Mouse (Mus musculus) retina, embryonic 14.5 days (tissue): Measurements from ENCODE around the gene Eya2.
"Not testable (repeated sequence)": the region's sequence is repeated elsewhere in the genome, so short reads cannot be mapped to it uniquely, and the experiment has no call there.

Experiments
- DNase-seq: peaks from one replicate; pipeline ENCODE4 v3.0.0-alpha.2; 2015; ENCODE audit warnings: low spot score

Eya2 gene

GRCm38 (mm10) chr2:165594907-165595675 is at the start of gene Eya2:
Gene Eya2, plus strand, starts transcription at chr2:165595032.
- peak; percentile 54 for DNase-seq

GRCm38 (mm10) chr2:165545687-165546086 is 49.1 kb upstream of the Eya2 start:
- no peak for DNase-seq

GRCm38 (mm10) chr2:165546341-165546740 is 48.5 kb upstream of the Eya2 start:
- DNase-seq: no peak

GRCm38 (mm10) chr2:165547410-165547809 is 47.4 kb upstream of the Eya2 start:
- peak; percentile 76 for DNase-seq

- DNase-seq: no peak
Observed at GRCm38 (mm10) chr2:165548627-165549026, 46.2 kb upstream of the Eya2 start.

GRCm38 (mm10) chr2:165550410-165550809 is 44.4 kb upstream of the Eya2 start:
- not testable (repeated sequence) for DNase-seq

- no peak for DNase-seq
Observed at GRCm38 (mm10) chr2:165554066-165554465, 40.8 kb upstream of the Eya2 start.

- DNase-seq: no peak
Observed at GRCm38 (mm10) chr2:165557278-165557677, 37.6 kb upstream of the Eya2 start.

GRCm38 (mm10) chr2:165558916-165559315 is 35.9 kb upstream of the Eya2 start:
- no peak for DNase-seq

GRCm38 (mm10) chr2:165559506-165560235 is 35.2 kb upstream of the Eya2 start:
- no peak for DNase-seq

GRCm38 (mm10) chr2:165561861-165562260 is 33.0 kb upstream of the Eya2 start:
- DNase-seq: no peak

GRCm38 (mm10) chr2:165563298-165564058 is 31.4 kb upstream of the Eya2 start:
- peak; percentile 72 for DNase-seq

GRCm38 (mm10) chr2:165564101-165564500 is 30.7 kb upstream of the Eya2 start:
- DNase-seq: no peak

GRCm38 (mm10) chr2:165564620-165565019 is 30.2 kb upstream of the Eya2 start:
- DNase-seq: no peak

- no peak for DNase-seq
Observed at GRCm38 (mm10) chr2:165566898-165567297, 27.9 kb upstream of the Eya2 start.

- DNase-seq: no peak
Observed at GRCm38 (mm10) chr2:165567820-165568219, 27.0 kb upstream of the Eya2 start.

- DNase-seq: no peak
Observed at GRCm38 (mm10) chr2:165568911-165569310, 25.9 kb upstream of the Eya2 start.

GRCm38 (mm10) chr2:165571216-165571778 is 23.5 kb upstream of the Eya2 start:
- DNase-seq: no peak

GRCm38 (mm10) chr2:165583044-165583443 is 11.8 kb upstream of the Eya2 start:
- DNase-seq: no peak

- DNase-seq: no peak
Observed at GRCm38 (mm10) chr2:165583518-165583917, 11.3 kb upstream of the Eya2 start.

GRCm38 (mm10) chr2:165584563-165584962 is 10.3 kb upstream of the Eya2 start:
- no peak for DNase-seq

- no peak for DNase-seq
Observed at GRCm38 (mm10) chr2:165590742-165591141, 4.1 kb upstream of the Eya2 start.
